Mouse (Mus musculus): ENCODE measurements around the gene Nol3. TPM values are rescaled to one million over a fixed set of nuclear protein-coding genes. Genes with fewer than 3 reads are reported as not detected.

Gene Nol3
- polyA plus RNA-seq, 1 experiment from 2014 or later = 1.2 TPM

DNA sequence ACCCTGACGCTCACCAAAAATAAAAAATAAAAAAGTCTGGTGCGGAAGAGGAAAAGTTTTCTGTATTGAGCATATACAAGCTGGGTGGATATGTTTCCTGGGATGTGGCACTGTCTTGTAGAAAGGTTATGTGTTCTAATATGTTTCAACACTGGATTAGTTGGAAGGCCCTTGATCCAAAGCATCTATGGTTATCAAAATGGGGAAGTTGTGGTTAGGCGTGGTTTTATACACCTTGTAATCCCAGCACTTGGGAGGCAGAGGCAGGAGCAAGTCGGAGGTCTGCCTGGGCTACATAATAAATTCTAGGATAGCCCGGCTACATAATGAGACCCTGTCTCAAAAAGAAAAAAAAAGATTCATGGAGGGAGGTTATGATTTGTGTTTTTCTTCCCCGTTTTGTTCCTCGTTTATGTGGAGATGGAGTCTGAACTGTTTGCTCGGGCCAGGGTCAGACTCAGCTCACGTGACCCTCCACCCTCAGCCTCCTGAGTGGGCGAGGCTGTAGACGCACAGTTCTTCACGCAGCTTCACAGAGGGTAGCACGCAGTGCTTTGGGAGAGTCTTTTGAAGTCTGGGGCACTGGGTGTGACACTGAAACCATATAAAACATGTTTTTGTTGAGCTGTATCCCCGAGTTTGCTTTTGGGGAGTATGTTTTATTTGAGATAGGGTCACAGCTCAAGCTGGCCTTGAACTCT is 38.3 kb upstream of the Nol3 start:
- WGBS = 73% methylated on average over 14 of the region's 14 CpGs
- no peak for DNase-seq (ENCODE audit: low spot score)
- no peak for TF ChIP-seq CTCF (IDR thresholded peaks at IDR 0.05; ENCODE audit: low read depth)
- TF ChIP-seq EP300 (optimal IDR thresholded peaks at IDR 0.05) = no peak
- no peak for ATAC-seq (ENCODE audit: low FRiP score, low TSS enrichment)
- no peak overlapping the region for H3K4me2 ChIP-seq (replicated peaks; ENCODE audit: low read depth)
- no peak overlapping the region for H3K4me3 ChIP-seq (ENCODE audit: low read depth, low read length)
- no peak overlapping the region for H3K9ac ChIP-seq (ENCODE audit: low read length)
- no peaks in the 10 kb centered on the region for H3K9me3 ChIP-seq (ENCODE audit: control insufficient read depth, low read length)
- H3K36me3 ChIP-seq (ENCODE audit: control insufficient read depth, insufficient read depth, low read length) = peaks cover 4% of the 10 kb centered on the region
- no peaks in the 10 kb centered on the region for H3K4me1 ChIP-seq (replicated peaks; ENCODE audit: control insufficient read depth, insufficient read depth)
- H3K27me3 ChIP-seq (ENCODE audit: control insufficient read depth, insufficient read depth, low read length) = no peaks in the 10 kb centered on the region
- no peak overlapping the region for H3K27ac ChIP-seq (replicated peaks)

DNA sequence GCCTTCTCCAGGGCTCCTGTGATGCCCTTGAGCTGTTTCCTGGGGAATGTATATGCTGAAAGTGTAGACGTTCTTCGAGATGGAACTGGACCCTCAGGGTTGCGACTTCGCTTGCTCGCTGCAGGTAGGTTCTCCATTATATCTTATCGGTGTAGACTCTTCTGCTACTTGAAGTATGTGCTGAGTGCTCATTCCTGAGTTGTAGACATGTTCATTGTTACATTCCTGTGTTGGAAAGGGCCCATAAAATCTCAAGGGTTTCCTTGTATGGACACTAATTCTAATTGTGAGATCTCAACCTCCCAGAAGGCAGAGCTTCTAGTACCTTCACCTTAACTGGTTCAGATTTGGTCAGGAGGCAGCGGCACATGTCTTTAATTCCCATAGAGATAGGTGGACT is 34.9 kb upstream of the Nol3 start:
- Histone ChIP-seq H3K27ac (replicated peaks) (no peak overlapping the region), H3K27me3 (ENCODE audit: control insufficient read depth, insufficient read depth, low read length) (no peaks in the 10 kb centered on the region), H3K4me1 (replicated peaks; ENCODE audit: control insufficient read depth, insufficient read depth) (no peaks in the 10 kb centered on the region), H3K4me3 (ENCODE audit: low read depth, low read length) (no peak overlapping the region), H3K9ac (ENCODE audit: low read length) (no peak overlapping the region), H3K36me3 (ENCODE audit: control insufficient read depth, insufficient read depth, low read length) (peaks cover 5% of the 10 kb centered on the region), H3K4me2 (replicated peaks; ENCODE audit: low read depth) (no peak overlapping the region), H3K9me3 (ENCODE audit: control insufficient read depth, low read length) (no peaks in the 10 kb centered on the region)
- TF ChIP-seq CTCF (IDR thresholded peaks at IDR 0.05; ENCODE audit: low read depth) (no peak), EP300 (optimal IDR thresholded peaks at IDR 0.05) (no peak)
- DNase-seq (ENCODE audit: low spot score) (no peak), ATAC-seq (ENCODE audit: low FRiP score, low TSS enrichment) (no peak)
- 95% methylated on average over 7 of the region's 7 CpGs for WGBS

DNA sequence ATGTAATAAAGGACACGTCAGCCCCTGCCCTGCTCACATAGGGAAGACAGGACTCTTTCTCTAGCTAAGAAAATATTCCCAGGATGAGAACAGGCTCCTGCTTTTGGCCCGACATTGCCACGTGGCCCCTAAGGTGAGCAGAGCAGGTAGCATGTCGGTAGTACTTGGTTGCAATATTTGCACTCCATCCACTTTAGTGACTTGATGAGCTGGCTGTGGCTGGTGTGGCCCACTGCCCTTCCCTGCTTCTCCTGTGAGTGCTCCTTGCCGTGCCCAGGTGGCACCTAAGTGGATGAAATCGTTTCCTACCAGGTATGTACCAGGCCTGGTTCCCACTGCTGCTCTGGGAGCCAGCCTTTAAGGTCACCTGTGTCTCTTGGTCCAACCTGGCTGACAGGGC is 24.0 kb upstream of the Nol3 start:
- H3K36me3 ChIP-seq (ENCODE audit: control insufficient read depth, insufficient read depth, low read length) = peaks cover 29% of the 10 kb centered on the region
- H3K27me3 ChIP-seq (ENCODE audit: control insufficient read depth, insufficient read depth, low read length) = no peaks in the 10 kb centered on the region
- H3K4me1 ChIP-seq (replicated peaks; ENCODE audit: control insufficient read depth, insufficient read depth) = peaks cover 5% of the 10 kb centered on the region; the same call in 1 of the 2 replicates
- H3K4me2 ChIP-seq (replicated peaks; ENCODE audit: low read depth) = no peak overlapping the region
- WGBS = 88% methylated on average over 6 of the region's 6 CpGs
- no peak for ATAC-seq (ENCODE audit: low FRiP score, low TSS enrichment)
- H3K4me3 ChIP-seq (ENCODE audit: low read depth, low read length) = no peak overlapping the region
- H3K9ac ChIP-seq (ENCODE audit: low read length) = no peak overlapping the region
- no peak for TF ChIP-seq CTCF (IDR thresholded peaks at IDR 0.05; ENCODE audit: low read depth)
- no peak for TF ChIP-seq EP300 (optimal IDR thresholded peaks at IDR 0.05)
- H3K27ac ChIP-seq (replicated peaks) = no peak overlapping the region
- H3K9me3 ChIP-seq (ENCODE audit: control insufficient read depth, low read length) = no peaks in the 10 kb centered on the region
- DNase-seq (ENCODE audit: low spot score) = no peak

DNA sequence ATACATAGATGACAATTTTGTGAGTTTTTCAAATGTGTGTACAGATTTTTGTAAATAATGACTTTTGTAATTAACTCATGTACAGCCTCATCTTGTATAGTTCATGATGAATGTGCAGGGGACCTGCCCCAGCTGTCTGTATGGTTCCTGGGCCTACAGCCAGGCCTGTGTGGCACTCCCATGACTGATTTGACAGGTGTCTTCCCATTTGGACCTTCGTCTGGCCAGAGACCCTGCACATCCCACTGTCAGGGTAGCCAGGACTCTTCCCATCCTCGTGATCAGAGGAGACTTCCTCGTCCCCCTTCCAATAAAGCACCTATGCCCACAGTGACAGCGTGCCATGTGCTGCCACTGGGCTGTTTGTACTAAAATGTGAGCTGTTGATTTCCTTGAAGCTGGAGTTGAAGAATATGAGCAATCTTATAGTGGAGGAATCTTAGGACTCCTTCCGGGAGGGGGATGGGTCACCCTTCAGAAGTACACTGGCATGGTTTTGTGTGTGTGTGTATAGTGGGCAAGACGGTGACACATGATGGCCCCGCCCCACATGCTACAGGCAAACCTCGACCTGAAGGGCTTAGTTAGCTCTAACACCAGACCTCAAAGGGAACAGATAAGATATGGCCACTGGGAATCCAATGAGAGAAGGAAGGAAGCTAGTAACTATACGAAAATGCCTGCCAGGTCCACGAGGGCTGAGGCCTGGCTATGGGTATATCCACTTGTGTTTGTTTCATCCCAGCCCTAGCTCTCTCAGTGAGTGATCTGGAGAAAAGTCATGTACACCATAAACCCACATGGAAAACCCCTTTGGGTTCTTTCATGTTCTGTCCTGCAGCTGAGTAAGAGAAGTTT is 23.0 kb upstream of the Nol3 start:
- TF ChIP-seq CTCF (IDR thresholded peaks at IDR 0.05; ENCODE audit: low read depth) (no peak), EP300 (optimal IDR thresholded peaks at IDR 0.05) (no peak)
- 67% methylated on average over 10 of the region's 10 CpGs for WGBS
- Histone ChIP-seq H3K4me2 (replicated peaks; ENCODE audit: low read depth) (no peak overlapping the region), H3K4me1 (replicated peaks; ENCODE audit: control insufficient read depth, insufficient read depth) (peaks cover 5% of the 10 kb centered on the region; the same call in 1 of the 2 replicates), H3K4me3 (ENCODE audit: low read depth, low read length) (no peak overlapping the region), H3K27me3 (ENCODE audit: control insufficient read depth, insufficient read depth, low read length) (no peaks in the 10 kb centered on the region), H3K36me3 (ENCODE audit: control insufficient read depth, insufficient read depth, low read length) (peaks cover 22% of the 10 kb centered on the region), H3K27ac (replicated peaks) (no peak overlapping the region), H3K9me3 (ENCODE audit: control insufficient read depth, low read length) (no peaks in the 10 kb centered on the region), H3K9ac (ENCODE audit: low read length) (no peak overlapping the region)
- ATAC-seq (ENCODE audit: low FRiP score, low TSS enrichment) (peak; percentile 75), DNase-seq (ENCODE audit: low spot score) (peak; percentile 72)

DNA sequence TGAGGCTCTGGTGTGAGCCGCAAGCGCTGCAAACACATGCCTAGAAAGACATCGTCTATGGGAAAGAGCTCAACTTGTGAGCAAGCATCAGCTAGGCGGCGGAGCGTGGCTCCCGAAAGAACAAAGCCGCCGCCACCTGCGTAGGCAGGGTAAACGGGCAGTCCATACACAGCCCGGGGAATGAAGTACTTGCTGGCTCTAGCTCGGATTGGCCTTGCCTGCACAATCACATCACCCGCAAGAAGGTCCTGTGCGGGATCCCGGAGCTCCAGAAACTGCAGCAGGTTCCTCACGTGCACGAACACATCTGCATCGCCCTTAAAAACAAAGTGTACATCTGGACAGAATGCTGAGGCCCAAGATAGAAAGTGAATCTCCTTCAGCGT is 22.2 kb upstream of the Nol3 start:
- DNase-seq (ENCODE audit: low spot score) (peak; percentile 36), ATAC-seq (ENCODE audit: low FRiP score, low TSS enrichment) (no peak; the same call in 1 of the 2 replicates)
- TF ChIP-seq EP300 (optimal IDR thresholded peaks at IDR 0.05) (no peak), CTCF (IDR thresholded peaks at IDR 0.05; ENCODE audit: low read depth) (no peak)
- H3K9ac ChIP-seq (ENCODE audit: low read length) = peak overlapping the region; percentile 74
- peaks cover 5% of the 10 kb centered on the region; the same call in 1 of the 2 replicates for H3K4me1 ChIP-seq (replicated peaks; ENCODE audit: control insufficient read depth, insufficient read depth)
- no peaks in the 10 kb centered on the region; the same call in 1 of the 2 replicates for H3K27me3 ChIP-seq (ENCODE audit: control insufficient read depth, insufficient read depth, low read length)
- peaks cover 15% of the 10 kb centered on the region for H3K36me3 ChIP-seq (ENCODE audit: control insufficient read depth, insufficient read depth, low read length)
- H3K9me3 ChIP-seq (ENCODE audit: control insufficient read depth, low read length) = no peaks in the 10 kb centered on the region
- peak overlapping the region; percentile 69; the same call in 1 of the 2 replicates for H3K4me3 ChIP-seq (ENCODE audit: low read depth, low read length)
- peak overlapping the region; percentile 93 for H3K4me2 ChIP-seq (replicated peaks; ENCODE audit: low read depth)
- 38% methylated on average over 20 of the region's 20 CpGs for WGBS
- H3K27ac ChIP-seq (replicated peaks) = no peak overlapping the region; the same call in 1 of the 2 replicates

Data from stomach, postnatal 0 days (tissue).